ENCODE assay signal across 8 mouse cellular contexts in genomic region chr12:71048561-71048960, GRCm38 (mm10). TPM values are rescaled to one million over a fixed set of nuclear protein-coding genes. Genes with fewer than 3 reads are reported as not detected.
A peak's percentile ranks its signal among the peaks of the same experiment; 100 is the strongest.
DNase-seq lines count a peak whose midpoint lies in the region; ATAC-seq and TF ChIP-seq lines count a peak whose summit lies in the region.
"Had no signal": no experiment of that assay in that cellular context is flagged by ENCODE, and none has a peak within 500 bp of the region (broad histone marks: within the 10 kb centered on the region; RNA-seq: fewer than 3 reads in every experiment).

No protein-coding gene starts in this region.

- peak overlapping the region; percentile 90 for H3K27ac ChIP-seq in left cerebral cortex, adult 2 months
- H3K27ac ChIP-seq in embryonic facial prominence, embryonic 14.5 days (replicated peaks; ENCODE audit: low read depth, low read length): peak overlapping the region; percentile 89; the same call in 1 of the 2 replicates
- peak overlapping the region; percentile 94 for H3K27ac ChIP-seq in hindbrain, embryonic 12.5 days
- peak overlapping the region; percentile 95 for H3K27ac ChIP-seq in neural tube, embryonic 13.5 days (replicated peaks)

- H3K9ac ChIP-seq in embryonic facial prominence, embryonic 14.5 days (ENCODE audit: low read depth, low read length): 0 out of 2 replicates have a peak overlapping the region, but pooled peaks have one; percentile 25
- peak overlapping the region; percentile 41 for H3K9ac ChIP-seq in hindbrain, embryonic 12.5 days
- peak overlapping the region; percentile 71 for H3K9ac ChIP-seq in neural tube, embryonic 13.5 days

- WGBS in embryonic facial prominence, embryonic 14.5 days: 61% methylated on average over 1 of the region's 1 CpGs
- 79% methylated on average over 1 of the region's 1 CpGs for WGBS in hindbrain, embryonic 12.5 days
- 46% methylated on average over 1 of the region's 1 CpGs for whole genome bisulfite sequencing in neural tube, embryonic 13.5 days

- H3K4me2 ChIP-seq in embryonic facial prominence, embryonic 14.5 days (ENCODE audit: low read depth, low read length): peak overlapping the region; percentile 52
- H3K4me2 ChIP-seq in hindbrain, embryonic 12.5 days (replicated peaks): peak overlapping the region; percentile 54
- H3K4me2 ChIP-seq in neural tube, embryonic 13.5 days: peak overlapping the region; percentile 58

- peaks cover 8% of the 10 kb centered on the region; the same call in 1 of the 2 replicates for H3K4me1 ChIP-seq in embryonic facial prominence, embryonic 14.5 days (ENCODE audit: control insufficient read depth, insufficient read depth, low read length)
- H3K4me1 ChIP-seq in hindbrain, embryonic 12.5 days: peaks cover 20% of the 10 kb centered on the region; the same call in 1 of the 2 replicates
- peaks cover 49% of the 10 kb centered on the region for H3K4me1 ChIP-seq in neural tube, embryonic 13.5 days (replicated peaks)

- DNase-seq in left cerebral cortex, adult 2 months (ENCODE audit: extremely low spot score in 1 of 2, low spot score in 2 of 2): no peak
- no peak for DNase-seq in left cerebral cortex, postnatal 4 days
- no peak for DNase-seq in embryonic facial prominence, embryonic 14.5 days (ENCODE audit: low spot score)
- DNase-seq in adrenal gland, postnatal 4 days (ENCODE audit: low spot score in 2 of 2): no peak
- no peak for DNase-seq in cerebellum, adult 9-11 months

- H3K9me3 ChIP-seq in embryonic facial prominence, embryonic 14.5 days (ENCODE audit: control insufficient read depth, low read length): 0 out of 2 replicates have a peak, but pooled peaks cover 6% of the 10 kb centered on the region
- H3K9me3 ChIP-seq in hindbrain, embryonic 12.5 days (replicated peaks): no peaks in the 10 kb centered on the region
- no peaks in the 10 kb centered on the region for H3K9me3 ChIP-seq in neural tube, embryonic 13.5 days

- no peak for ATAC-seq in embryonic facial prominence, embryonic 14.5 days (ENCODE audit: low read depth)
- no peak for ATAC-seq in hindbrain, embryonic 12.5 days (ENCODE audit: low FRiP score)
- no peak for ATAC-seq in neural tube, embryonic 13.5 days (ENCODE audit: low read depth)

- no peaks in the 10 kb centered on the region for H3K27me3 ChIP-seq in embryonic facial prominence, embryonic 14.5 days (replicated peaks; ENCODE audit: control insufficient read depth, insufficient read depth, low read length)
- H3K27me3 ChIP-seq in hindbrain, embryonic 12.5 days: no peaks in the 10 kb centered on the region
- no peaks in the 10 kb centered on the region for H3K27me3 ChIP-seq in neural tube, embryonic 13.5 days
- H3K27me3 ChIP-seq: Patski had no signal

- peaks cover 33% of the 10 kb centered on the region for H3K36me3 ChIP-seq in embryonic facial prominence, embryonic 14.5 days (ENCODE audit: control insufficient read depth, insufficient read depth, low read length)
- peaks cover 13% of the 10 kb centered on the region for H3K36me3 ChIP-seq in hindbrain, embryonic 12.5 days
- peaks cover 9% of the 10 kb centered on the region for H3K36me3 ChIP-seq in neural tube, embryonic 13.5 days

- TF ChIP-seq CTCF in left cerebral cortex, adult 2 months (IDR thresholded peaks at IDR 0.05): no peak

- intact Hi-C loops in left cerebral cortex, adult 2 months (cut with DNase I): no loop called here
- intact Hi-C loops in left cerebral cortex, postnatal 4 days (cut with DNase I): no loop called here

- peak overlapping the region; percentile 70 for H3K4me3 ChIP-seq in left cerebral cortex, adult 2 months
- peak overlapping the region; percentile 32 for H3K4me3 ChIP-seq in embryonic facial prominence, embryonic 14.5 days (ENCODE audit: low read depth, low read length)
- peak overlapping the region; percentile 38 for H3K4me3 ChIP-seq in hindbrain, embryonic 12.5 days
- peak overlapping the region; percentile 45 for H3K4me3 ChIP-seq in neural tube, embryonic 13.5 days

RNA-seq across cellular contexts. Expression of gene Arid4a, which starts 32.8 kb away (rescaled TPM):
- total RNA-seq in left cerebral cortex, adult 2 months (2021): 10 to 100 TPM; 35.2 to 36.4 TPM
- total RNA-seq in left cerebral cortex, postnatal 4 days (2021): 10 to 100 TPM; 36.1 to 38.4 TPM
- 28.6 and 32.5 TPM in 2 replicates for polyA plus RNA-seq in embryonic facial prominence, embryonic 14.5 days (2014; fragmentation: Nextera tagmentation; extraction: Ambion mirVana)
- polyA plus RNA-seq in hindbrain, embryonic 12.5 days (2016; fragmentation: Nextera tagmentation; extraction: Ambion mirVana): 35.1 and 36.4 TPM in 2 replicates
- polyA plus RNA-seq in neural tube, embryonic 13.5 days (2015; fragmentation: Nextera tagmentation; extraction: Ambion mirVana): 44.2 and 45.8 TPM in 2 replicates
- 10 to 100 TPM; 28.1 to 29.1 TPM for total RNA-seq in adrenal gland, postnatal 4 days (2021)
